Mouse (Mus musculus): Measurements from ENCODE around the gene Wwc1. TPM values are rescaled to one million over a fixed set of nuclear protein-coding genes. Genes with fewer than 3 reads are reported as not detected.

The Wwc1 gene
- polyA plus RNA-seq, 1 experiment from 2014 or later: 7.8 TPM

GRCm38 (mm10) chr11:35948457-35948881 lies 31.9 kb downstream of the Wwc1 start:
- Histone ChIP-seq H3K27me3 (ENCODE audit: control insufficient read depth, insufficient read depth, low read depth, low read length) (no peaks in the 10 kb centered on the region), H3K27ac (ENCODE audit: low read length) (no peak overlapping the region), H3K9me3 (replicated peaks; ENCODE audit: control insufficient read depth, low read length, poor library complexity, severe bottlenecking) (no peaks in the 10 kb centered on the region), H3K4me3 (ENCODE audit: low read depth, low read length) (no peak overlapping the region), H3K4me1 (ENCODE audit: control insufficient read depth, insufficient read depth, low read length) (peaks cover 3% of the 10 kb centered on the region), H3K9ac (ENCODE audit: low read depth, low read length) (no peak overlapping the region), H3K36me3 (ENCODE audit: control insufficient read depth, insufficient read depth, low read length) (no peaks in the 10 kb centered on the region), H3K4me2 (ENCODE audit: low read length) (no peak overlapping the region)
- 12% methylated on average over 6 of the region's 6 CpGs for WGBS
- ATAC-seq: no peak

GRCm38 (mm10) chr11:35947944-35948343 lies 32.4 kb downstream of the Wwc1 start:
- no peaks in the 10 kb centered on the region for H3K27me3 ChIP-seq (ENCODE audit: control insufficient read depth, insufficient read depth, low read depth, low read length)
- H3K4me3 ChIP-seq (ENCODE audit: low read depth, low read length): no peak overlapping the region
- no peak for ATAC-seq
- peaks cover 3% of the 10 kb centered on the region for H3K4me1 ChIP-seq (ENCODE audit: control insufficient read depth, insufficient read depth, low read length)
- H3K27ac ChIP-seq (ENCODE audit: low read length): no peak overlapping the region
- no peak overlapping the region for H3K9ac ChIP-seq (ENCODE audit: low read depth, low read length)
- no peaks in the 10 kb centered on the region for H3K36me3 ChIP-seq (ENCODE audit: control insufficient read depth, insufficient read depth, low read length)
- no peak overlapping the region for H3K4me2 ChIP-seq (ENCODE audit: low read length)
- no peaks in the 10 kb centered on the region for H3K9me3 ChIP-seq (replicated peaks; ENCODE audit: control insufficient read depth, low read length, poor library complexity, severe bottlenecking)
- 70% methylated on average over 9 of the region's 9 CpGs for WGBS

- 77% methylated on average over 6 of the region's 6 CpGs for WGBS
- no peak overlapping the region for H3K27ac ChIP-seq (ENCODE audit: low read length)
- H3K9ac ChIP-seq (ENCODE audit: low read depth, low read length): no peak overlapping the region
- no peaks in the 10 kb centered on the region for H3K36me3 ChIP-seq (ENCODE audit: control insufficient read depth, insufficient read depth, low read length)
- H3K4me3 ChIP-seq (ENCODE audit: low read depth, low read length): no peak overlapping the region
- H3K9me3 ChIP-seq (replicated peaks; ENCODE audit: control insufficient read depth, low read length, poor library complexity, severe bottlenecking): no peaks in the 10 kb centered on the region
- ATAC-seq: no peak
- H3K27me3 ChIP-seq (ENCODE audit: control insufficient read depth, insufficient read depth, low read depth, low read length): no peaks in the 10 kb centered on the region
- H3K4me2 ChIP-seq (ENCODE audit: low read length): no peak overlapping the region
- peaks cover 11% of the 10 kb centered on the region for H3K4me1 ChIP-seq (ENCODE audit: control insufficient read depth, insufficient read depth, low read length)
These were observed 35.1 kb downstream of the Wwc1 start for GRCm38 (mm10) chr11:35945187-35945586.

GRCm38 (mm10) chr11:35941641-35942040 lies 38.7 kb downstream of the Wwc1 start:
- Histone ChIP-seq H3K4me2 (ENCODE audit: low read length) (no peak overlapping the region), H3K4me3 (ENCODE audit: low read depth, low read length) (no peak overlapping the region), H3K27me3 (ENCODE audit: control insufficient read depth, insufficient read depth, low read depth, low read length) (no peaks in the 10 kb centered on the region), H3K27ac (ENCODE audit: low read length) (peak overlapping the region; percentile 77), H3K9me3 (replicated peaks; ENCODE audit: control insufficient read depth, low read length, poor library complexity, severe bottlenecking) (no peaks in the 10 kb centered on the region), H3K36me3 (ENCODE audit: control insufficient read depth, insufficient read depth, low read length) (no peaks in the 10 kb centered on the region), H3K9ac (ENCODE audit: low read depth, low read length) (no peak overlapping the region), H3K4me1 (ENCODE audit: control insufficient read depth, insufficient read depth, low read length) (peaks cover 9% of the 10 kb centered on the region)
- ATAC-seq: peak; percentile 29; the same call in 1 of the 2 replicates
- 93% methylated on average over 3 of the region's 3 CpGs for WGBS

GRCm38 (mm10) chr11:35941064-35941463 lies 39.3 kb downstream of the Wwc1 start:
- H3K36me3 ChIP-seq (ENCODE audit: control insufficient read depth, insufficient read depth, low read length): no peaks in the 10 kb centered on the region
- H3K27ac ChIP-seq (ENCODE audit: low read length): peak overlapping the region; percentile 77
- 22% methylated on average over 5 of the region's 5 CpGs for WGBS
- H3K4me3 ChIP-seq (ENCODE audit: low read depth, low read length): no peak overlapping the region
- no peak overlapping the region for H3K4me2 ChIP-seq (ENCODE audit: low read length)
- peaks cover 9% of the 10 kb centered on the region for H3K4me1 ChIP-seq (ENCODE audit: control insufficient read depth, insufficient read depth, low read length)
- H3K9ac ChIP-seq (ENCODE audit: low read depth, low read length): no peak overlapping the region; the same call in 1 of the 2 replicates
- no peaks in the 10 kb centered on the region for H3K9me3 ChIP-seq (replicated peaks; ENCODE audit: control insufficient read depth, low read length, poor library complexity, severe bottlenecking)
- peak; percentile 71; the same call in 1 of the 2 replicates for ATAC-seq
- H3K27me3 ChIP-seq (ENCODE audit: control insufficient read depth, insufficient read depth, low read depth, low read length): no peaks in the 10 kb centered on the region

GRCm38 (mm10) chr11:35938790-35939385 lies 41.4 kb downstream of the Wwc1 start:
- H3K27me3 ChIP-seq (ENCODE audit: control insufficient read depth, insufficient read depth, low read depth, low read length): no peaks in the 10 kb centered on the region
- no peak for ATAC-seq
- H3K36me3 ChIP-seq (ENCODE audit: control insufficient read depth, insufficient read depth, low read length): no peaks in the 10 kb centered on the region
- H3K9me3 ChIP-seq (replicated peaks; ENCODE audit: control insufficient read depth, low read length, poor library complexity, severe bottlenecking): no peaks in the 10 kb centered on the region
- H3K4me3 ChIP-seq (ENCODE audit: low read depth, low read length): no peak overlapping the region
- no peak overlapping the region for H3K4me2 ChIP-seq (ENCODE audit: low read length)
- no peak overlapping the region for H3K27ac ChIP-seq (ENCODE audit: low read length)
- no peak overlapping the region for H3K9ac ChIP-seq (ENCODE audit: low read depth, low read length)
- WGBS: 42% methylated on average over 6 of the region's 6 CpGs
- H3K4me1 ChIP-seq (ENCODE audit: control insufficient read depth, insufficient read depth, low read length): peaks cover 9% of the 10 kb centered on the region

GRCm38 (mm10) chr11:35935645-35936044 lies 44.7 kb downstream of the Wwc1 start:
- ATAC-seq: no peak
- peaks cover 6% of the 10 kb centered on the region; the same call in 1 of the 2 replicates for H3K4me1 ChIP-seq (ENCODE audit: control insufficient read depth, insufficient read depth, low read length)
- H3K9ac ChIP-seq (ENCODE audit: low read depth, low read length): no peak overlapping the region
- no peaks in the 10 kb centered on the region for H3K36me3 ChIP-seq (ENCODE audit: control insufficient read depth, insufficient read depth, low read length)
- H3K27ac ChIP-seq (ENCODE audit: low read length): no peak overlapping the region
- no peaks in the 10 kb centered on the region for H3K9me3 ChIP-seq (replicated peaks; ENCODE audit: control insufficient read depth, low read length, poor library complexity, severe bottlenecking)
- no peaks in the 10 kb centered on the region for H3K27me3 ChIP-seq (ENCODE audit: control insufficient read depth, insufficient read depth, low read depth, low read length)
- no peak overlapping the region for H3K4me2 ChIP-seq (ENCODE audit: low read length)
- H3K4me3 ChIP-seq (ENCODE audit: low read depth, low read length): no peak overlapping the region
- WGBS: 40% methylated on average over 3 of the region's 3 CpGs

- Histone ChIP-seq H3K4me3 (ENCODE audit: low read depth, low read length) (no peak overlapping the region), H3K36me3 (ENCODE audit: control insufficient read depth, insufficient read depth, low read length) (no peaks in the 10 kb centered on the region), H3K9me3 (replicated peaks; ENCODE audit: control insufficient read depth, low read length, poor library complexity, severe bottlenecking) (no peaks in the 10 kb centered on the region), H3K4me1 (ENCODE audit: control insufficient read depth, insufficient read depth, low read length) (peaks cover 2% of the 10 kb centered on the region; the same call in 1 of the 2 replicates), H3K27me3 (ENCODE audit: control insufficient read depth, insufficient read depth, low read depth, low read length) (no peaks in the 10 kb centered on the region), H3K9ac (ENCODE audit: low read depth, low read length) (no peak overlapping the region), H3K4me2 (ENCODE audit: low read length) (no peak overlapping the region), H3K27ac (ENCODE audit: low read length) (no peak overlapping the region)
- no peak for ATAC-seq
- WGBS: 97% methylated on average over 1 of the region's 1 CpGs
These were observed 45.2 kb downstream of the Wwc1 start for GRCm38 (mm10) chr11:35935133-35935532.

GRCm38 (mm10) chr11:35933402-35934085 lies 46.8 kb downstream of the Wwc1 start:
- no peaks in the 10 kb centered on the region for H3K27me3 ChIP-seq (ENCODE audit: control insufficient read depth, insufficient read depth, low read depth, low read length)
- 9% methylated on average over 14 of the region's 14 CpGs for WGBS
- H3K4me1 ChIP-seq (ENCODE audit: control insufficient read depth, insufficient read depth, low read length): 0 out of 2 replicates have a peak, but pooled peaks cover 2% of the 10 kb centered on the region
- no peak overlapping the region for H3K4me3 ChIP-seq (ENCODE audit: low read depth, low read length)
- H3K27ac ChIP-seq (ENCODE audit: low read length): peak overlapping the region; percentile 43
- H3K9me3 ChIP-seq (replicated peaks; ENCODE audit: control insufficient read depth, low read length, poor library complexity, severe bottlenecking): no peaks in the 10 kb centered on the region
- peak; percentile 81 for ATAC-seq
- H3K36me3 ChIP-seq (ENCODE audit: control insufficient read depth, insufficient read depth, low read length): no peaks in the 10 kb centered on the region
- H3K4me2 ChIP-seq (ENCODE audit: low read length): no peak overlapping the region
- no peak overlapping the region for H3K9ac ChIP-seq (ENCODE audit: low read depth, low read length)

Measured in midbrain, embryonic 16.5 days (tissue).